Mouse (Mus musculus): ENCODE measurements around the gene Kif3c. TPM values are rescaled to one million over a fixed set of nuclear protein-coding genes. Genes with fewer than 3 reads are reported as not detected.

Kif3c gene
- total RNA-seq (2023), result 10.6 to 12.3 TPM (median 10.8 TPM) in 4 replicates

GRCm38 (mm10) chr12:3364508-3365448 is at the start of gene Kif3c:
Kif3c (plus strand) TSS chr12:3365132.

GRCm38 (mm10) chr12:3426530-3427034 is 61.6 kb downstream of the Kif3c start, which contains the start of gene Asxl2:
Asxl2 (plus strand) TSS chr12:3426857.

Other genes starting within 250 kb of the Kif3c start
- gene Rab10, start 55.2 kb upstream of the Kif3c start, total RNA-seq (2023), result 96.8 to 104 TPM (median 103 TPM) in 4 replicates
- gene Asxl2, start 61.7 kb downstream of the Kif3c start, total RNA-seq (2023), result 69.4 to 77.6 TPM (median 71.1 TPM) in 4 replicates
- 39.7 to 56.9 TPM (median 48.0 TPM) in 4 replicates for gene Dtnb, start 207.2 kb downstream of the Kif3c start, total RNA-seq (2023)